Mouse (Mus musculus): Measurements from ENCODE around the gene AU021092.
"Not testable (repeated sequence)": the region's sequence is repeated elsewhere in the genome, so short reads cannot be mapped to it uniquely, and the experiment has no call there.

The AU021092 gene

GRCm38 (mm10) chr16:5222140-5222539, at the start of gene AU021092:
Gene AU021092, minus strand, starts transcription at chr16:5222299.
- DNase-seq (ENCODE audit: low spot score): no peak

GRCm38 (mm10) chr16:5271411-5272035, 49.4 kb upstream of the AU021092 start:
- DNase-seq (ENCODE audit: low spot score): no peak

GRCm38 (mm10) chr16:5263926-5264325, 41.8 kb upstream of the AU021092 start:
- DNase-seq (ENCODE audit: low spot score): no peak

- DNase-seq (ENCODE audit: low spot score): no peak
Observed at GRCm38 (mm10) chr16:5263156-5263555, 41.1 kb upstream of the AU021092 start.

GRCm38 (mm10) chr16:5255779-5256496, 33.8 kb upstream of the AU021092 start, which contains the start of gene Eef2kmt:
Gene Eef2kmt, minus strand, starts transcription at chr16:5255983.
- peak; percentile 99 for DNase-seq (ENCODE audit: low spot score)

- DNase-seq (ENCODE audit: low spot score): peak; percentile 49
Observed at GRCm38 (mm10) chr16:5255081-5255740, 33.1 kb upstream of the AU021092 start.

- DNase-seq (ENCODE audit: low spot score): peak; percentile 88
Observed at GRCm38 (mm10) chr16:5254346-5255025, 32.4 kb upstream of the AU021092 start.

- DNase-seq (ENCODE audit: low spot score): no peak
Observed at GRCm38 (mm10) chr16:5252260-5252659, 30.2 kb upstream of the AU021092 start.

GRCm38 (mm10) chr16:5250891-5251290, 28.8 kb upstream of the AU021092 start:
- no peak for DNase-seq (ENCODE audit: low spot score)

GRCm38 (mm10) chr16:5244411-5244810, 22.3 kb upstream of the AU021092 start:
- peak; percentile 69 for DNase-seq (ENCODE audit: low spot score)

- no peak for DNase-seq (ENCODE audit: low spot score)
Observed at GRCm38 (mm10) chr16:5242882-5243281, 20.8 kb upstream of the AU021092 start.

- no peak for DNase-seq (ENCODE audit: low spot score)
Observed at GRCm38 (mm10) chr16:5242355-5242754, 20.3 kb upstream of the AU021092 start.

- DNase-seq (ENCODE audit: low spot score): peak; percentile 95
Observed at GRCm38 (mm10) chr16:5233418-5234313, 11.6 kb upstream of the AU021092 start, which contains the start of gene Alg1. Gene Alg1, plus strand, starts transcription at chr16:5233621.

GRCm38 (mm10) chr16:5232982-5233381, 10.9 kb upstream of the AU021092 start:
- no peak for DNase-seq (ENCODE audit: low spot score)

- DNase-seq (ENCODE audit: low spot score): not testable (repeated sequence)
Observed at GRCm38 (mm10) chr16:5228103-5228502, 6.0 kb upstream of the AU021092 start.

- not testable (repeated sequence) for DNase-seq (ENCODE audit: low spot score)
Observed at GRCm38 (mm10) chr16:5227501-5227900, 5.4 kb upstream of the AU021092 start.

- DNase-seq (ENCODE audit: low spot score): not testable (repeated sequence)
Observed at GRCm38 (mm10) chr16:5226534-5226933, 4.4 kb upstream of the AU021092 start.

GRCm38 (mm10) chr16:5221403-5221802, 696 bp downstream of the AU021092 start:
- no peak for DNase-seq (ENCODE audit: low spot score)

- DNase-seq (ENCODE audit: low spot score): no peak
Observed at GRCm38 (mm10) chr16:5217341-5218133, 4.6 kb downstream of the AU021092 start.

- DNase-seq (ENCODE audit: low spot score): no peak
Observed at GRCm38 (mm10) chr16:5216686-5217085, 5.4 kb downstream of the AU021092 start.
